Mouse (Mus musculus): ENCODE data around the gene Slc25a1.

DNA sequence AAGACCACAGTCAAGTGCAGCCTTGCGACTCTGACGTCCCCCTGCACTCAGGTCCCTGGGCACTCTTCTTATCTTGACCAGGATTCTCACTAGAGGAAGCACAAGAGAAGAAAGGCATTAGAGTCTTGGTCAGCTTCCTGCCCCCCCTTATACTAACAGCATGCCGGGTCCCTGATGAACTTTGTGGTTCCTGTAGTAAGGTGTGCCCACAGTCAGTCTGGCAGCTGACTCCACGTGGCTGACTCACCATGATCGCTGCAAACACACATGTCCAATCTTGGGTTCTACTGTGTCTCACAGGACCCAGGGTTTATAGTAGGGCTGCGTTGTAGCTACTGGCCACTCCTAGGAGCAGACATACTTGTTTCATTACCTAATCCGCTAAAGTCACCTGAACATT is 10.2 kb upstream of the Slc25a1 start:
- TF ChIP-seq POLR2A (IDR thresholded peaks at IDR 0.05; ENCODE audit: low read depth, low read length), result no peak
- TF ChIP-seq CTCF (IDR thresholded peaks at IDR 0.05; ENCODE audit: extremely low read depth, insufficient read depth, insufficient read length, insufficient replicate concordance), result no peak
